Mouse (Mus musculus): ENCODE data around the gene Gbp6.
"Not testable (repeated sequence)": the region's sequence is repeated elsewhere in the genome, so short reads cannot be mapped to it uniquely, and the experiment has no call there.

Gbp6 gene

GRCm38 (mm10) chr5:105293226-105294165 lies at the start of gene Gbp6, which contains the start of gene Gm43302:
Gbp6 (minus strand) TSS chr5:105293698.
Gm43302 (minus strand) TSS chr5:105293695.
- DNase-seq (ENCODE audit: low spot score in 2 of 2), result not testable (repeated sequence)

GRCm38 (mm10) chr5:105341281-105341680 lies 47.8 kb upstream of the Gbp6 start:
- no peak for DNase-seq (ENCODE audit: low spot score in 2 of 2)

GRCm38 (mm10) chr5:105322543-105322942 lies 29.0 kb upstream of the Gbp6 start:
- no peak for DNase-seq (ENCODE audit: low spot score in 2 of 2)

GRCm38 (mm10) chr5:105310941-105311340 lies 17.4 kb upstream of the Gbp6 start:
- DNase-seq (ENCODE audit: low spot score in 2 of 2), result no peak

- not testable (repeated sequence) for DNase-seq (ENCODE audit: low spot score in 2 of 2)
Observed at GRCm38 (mm10) chr5:105309148-105309547, 15.7 kb upstream of the Gbp6 start.

- not testable (repeated sequence) for DNase-seq (ENCODE audit: low spot score in 2 of 2)
Observed at GRCm38 (mm10) chr5:105306946-105307345, 13.4 kb upstream of the Gbp6 start.

GRCm38 (mm10) chr5:105306159-105306581 lies 12.7 kb upstream of the Gbp6 start:
- DNase-seq (ENCODE audit: low spot score in 2 of 2), result no peak

GRCm38 (mm10) chr5:105305671-105306070 lies 12.2 kb upstream of the Gbp6 start:
- not testable (repeated sequence) for DNase-seq (ENCODE audit: low spot score in 2 of 2)

- DNase-seq (ENCODE audit: low spot score in 2 of 2), result no peak
Observed at GRCm38 (mm10) chr5:105301963-105302362, 8.5 kb upstream of the Gbp6 start.

GRCm38 (mm10) chr5:105301531-105301930 lies 8.0 kb upstream of the Gbp6 start:
- no peak for DNase-seq (ENCODE audit: low spot score in 2 of 2)

GRCm38 (mm10) chr5:105295746-105296145 lies 2.2 kb upstream of the Gbp6 start:
- DNase-seq (ENCODE audit: low spot score in 2 of 2), result no peak

- DNase-seq (ENCODE audit: low spot score in 2 of 2), result no peak
Observed at GRCm38 (mm10) chr5:105292492-105292891, 1.0 kb downstream of the Gbp6 start.

GRCm38 (mm10) chr5:105290921-105291320 lies 2.6 kb downstream of the Gbp6 start:
- not testable (repeated sequence) for DNase-seq (ENCODE audit: low spot score in 2 of 2)

- not testable (repeated sequence) for DNase-seq (ENCODE audit: low spot score in 2 of 2)
Observed at GRCm38 (mm10) chr5:105260673-105261072, 32.8 kb downstream of the Gbp6 start.

- no peak for DNase-seq (ENCODE audit: low spot score in 2 of 2)
Observed at GRCm38 (mm10) chr5:105252491-105252890, 41.0 kb downstream of the Gbp6 start.

- DNase-seq (ENCODE audit: low spot score in 2 of 2), result not testable (repeated sequence)
Observed at GRCm38 (mm10) chr5:105244741-105245140, 48.8 kb downstream of the Gbp6 start.

GRCm38 (mm10) chr5:105240982-105241381 lies 52.5 kb downstream of the Gbp6 start:
- not testable (repeated sequence) for DNase-seq (ENCODE audit: low spot score in 2 of 2)

- not testable (repeated sequence) for DNase-seq (ENCODE audit: low spot score in 2 of 2)
Observed at GRCm38 (mm10) chr5:105239483-105240047, 53.9 kb downstream of the Gbp6 start, which contains the start of gene Gbp10. Gbp10 (minus strand) TSS chr5:105239533.

- not testable (repeated sequence) for DNase-seq (ENCODE audit: low spot score in 2 of 2)
Observed at GRCm38 (mm10) chr5:105238402-105238801, 55.1 kb downstream of the Gbp6 start.

GRCm38 (mm10) chr5:105236040-105236439 lies 57.5 kb downstream of the Gbp6 start:
- not testable (repeated sequence) for DNase-seq (ENCODE audit: low spot score in 2 of 2)
